Mouse (Mus musculus) thymus, postnatal 10 days (tissue): ENCODE results near the gene Rdh13.
"Not testable (repeated sequence)": the region's sequence is repeated elsewhere in the genome, so short reads cannot be mapped to it uniquely, and the experiment has no call there.

Source experiments
- DNase-seq, 2 experiments: peaks; one replicate each; pipeline ENCODE4 v3.0.0; 2021; ENCODE audit warnings: low spot score in 2 of 2

Gene Rdh13

DNA sequence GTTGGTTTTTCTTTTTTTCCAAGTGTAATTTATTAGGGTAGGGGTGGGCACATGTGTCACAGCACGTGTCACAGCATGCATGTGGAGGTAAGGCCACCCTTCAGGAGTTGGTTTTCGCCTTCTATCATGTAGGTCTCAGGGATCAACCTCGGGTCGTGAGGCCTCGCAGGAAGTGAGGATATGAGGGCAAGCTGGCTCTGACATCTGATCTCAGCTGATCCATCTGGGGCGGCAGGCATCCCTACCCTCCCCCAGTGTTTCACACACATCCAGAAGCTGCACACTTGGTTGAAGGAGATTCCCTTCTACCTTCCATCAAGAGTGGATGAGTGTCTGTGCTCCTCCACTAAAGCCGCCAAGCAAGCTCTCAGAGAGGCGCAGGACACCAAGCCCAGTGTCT lies 13.4 kb downstream of the Rdh13 start:
- no peak for DNase-seq

DNA sequence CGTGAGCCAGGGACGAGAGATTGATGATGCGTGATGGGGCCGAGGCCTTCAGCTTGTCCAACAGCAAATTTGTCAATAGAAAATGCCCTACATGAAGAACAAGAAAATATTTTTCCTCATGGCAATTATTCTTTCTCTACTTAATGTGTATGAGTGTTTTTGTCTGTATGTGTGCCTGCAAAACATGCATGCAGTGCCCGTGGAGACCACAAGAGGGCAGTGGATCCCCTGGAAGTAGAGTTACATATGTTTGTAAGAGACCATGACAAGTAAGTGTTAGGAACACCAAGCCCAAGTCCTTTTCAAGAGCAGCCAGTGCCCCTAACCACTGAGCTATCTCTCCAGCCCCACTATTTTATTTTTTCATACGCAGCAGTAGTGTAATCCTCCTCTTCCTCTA lies 13.9 kb downstream of the Rdh13 start:
- DNase-seq, result peak; percentile 50 to 77

DNA sequence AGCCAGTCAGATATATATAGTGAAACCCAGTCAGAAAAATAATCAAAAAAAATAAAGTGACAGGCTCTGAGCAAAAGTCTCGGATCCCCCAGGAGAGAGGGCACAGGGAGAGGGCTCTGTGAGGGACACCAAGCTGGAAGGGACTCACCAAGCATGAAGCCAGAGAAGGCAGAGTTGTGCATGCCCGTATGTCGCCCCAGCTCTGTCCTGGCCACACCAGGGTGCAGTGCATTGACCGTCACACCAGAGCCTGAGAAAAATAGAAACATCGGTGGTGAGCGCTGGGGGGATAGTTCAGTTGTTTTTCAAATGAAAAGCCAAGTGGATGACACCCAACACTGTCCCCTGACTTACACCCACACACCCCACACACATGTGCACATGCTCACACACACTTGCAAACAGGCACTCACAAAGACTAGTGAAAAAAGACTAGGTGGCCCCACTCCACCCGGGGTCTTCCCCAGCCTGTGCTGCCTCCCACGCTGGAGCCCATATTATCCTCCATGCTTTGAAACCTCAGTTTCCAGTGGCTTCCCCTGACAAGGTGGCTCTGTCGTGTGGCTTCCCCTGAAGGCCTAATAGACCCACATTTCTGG lies 15.1 kb downstream of the Rdh13 start:
- DNase-seq, result no peak

DNA sequence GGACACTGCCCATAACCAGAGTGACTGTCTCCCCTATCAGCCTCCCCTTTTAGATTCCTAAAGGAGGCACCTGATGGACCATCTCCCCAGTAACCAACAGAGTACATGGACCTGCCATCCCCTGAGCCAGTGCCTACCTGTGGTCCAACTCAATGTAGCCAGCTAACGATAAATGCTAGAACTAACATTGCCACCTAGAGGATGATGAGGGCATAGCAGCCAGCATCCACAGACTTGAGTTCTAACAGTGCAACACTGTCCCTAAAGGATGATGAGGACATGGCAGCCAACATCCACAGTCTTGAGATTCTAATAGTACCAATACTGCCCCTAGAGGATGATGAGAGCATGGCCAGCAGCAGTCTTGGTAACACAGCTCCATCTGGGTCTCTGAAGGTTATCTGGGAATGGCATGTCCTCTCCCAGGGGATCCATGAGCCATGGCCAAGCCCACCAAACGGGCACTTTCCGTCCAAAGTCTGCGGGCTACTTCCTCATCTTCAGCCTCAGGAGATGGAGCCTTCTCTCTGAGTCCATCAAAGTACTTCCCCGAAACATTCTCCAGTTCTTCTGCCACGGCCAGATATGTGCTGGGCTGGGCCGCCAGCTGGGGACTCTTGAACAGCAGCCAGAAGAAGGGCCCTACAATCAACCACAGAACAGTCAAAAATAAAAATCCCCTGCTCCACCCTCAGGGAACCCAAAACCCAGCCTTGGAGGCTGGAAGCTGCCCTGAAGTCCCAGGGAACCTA lies 18.1 kb downstream of the Rdh13 start:
- peak; percentile 75 to 84 for DNase-seq

DNA sequence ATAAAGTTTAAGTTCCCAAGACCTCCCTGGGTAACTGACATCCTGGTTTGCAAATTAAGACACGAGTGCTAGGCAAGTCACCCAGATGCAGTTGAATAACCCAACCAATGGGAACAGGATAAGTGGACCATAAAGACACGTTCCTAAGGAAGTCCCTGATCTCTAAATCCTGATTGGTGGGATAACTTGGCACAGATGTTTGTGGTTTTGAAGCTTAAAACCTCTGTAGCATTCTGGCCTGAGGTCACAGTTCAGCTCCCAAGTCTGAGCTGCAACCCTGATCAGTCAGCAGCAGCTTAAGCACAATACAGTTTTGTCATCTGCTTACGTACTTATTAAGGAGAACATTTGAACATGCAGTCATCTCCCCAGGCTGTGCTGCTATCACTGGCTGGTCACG lies 25.2 kb downstream of the Rdh13 start:
- no peak for DNase-seq

DNA sequence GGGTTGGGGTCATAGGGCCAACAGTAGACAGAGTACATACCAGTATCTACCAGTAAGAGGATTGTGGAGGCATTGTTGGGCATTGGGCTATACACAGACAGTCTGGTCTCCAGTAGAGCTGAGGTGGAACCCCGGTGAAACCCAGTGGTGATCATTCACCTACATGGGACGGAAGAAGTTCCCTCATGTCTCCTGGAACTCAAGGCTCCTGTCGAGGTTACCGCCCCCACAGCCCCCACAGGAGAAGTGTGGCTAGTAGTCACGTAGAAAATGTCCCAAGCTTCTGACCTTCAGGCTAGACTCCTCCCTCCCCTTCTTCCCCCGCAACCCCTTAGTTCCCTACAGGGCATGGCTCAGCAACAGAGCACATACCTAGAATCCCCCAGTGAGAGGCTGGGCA lies 25.8 kb downstream of the Rdh13 start:
- DNase-seq, result no peak

DNA sequence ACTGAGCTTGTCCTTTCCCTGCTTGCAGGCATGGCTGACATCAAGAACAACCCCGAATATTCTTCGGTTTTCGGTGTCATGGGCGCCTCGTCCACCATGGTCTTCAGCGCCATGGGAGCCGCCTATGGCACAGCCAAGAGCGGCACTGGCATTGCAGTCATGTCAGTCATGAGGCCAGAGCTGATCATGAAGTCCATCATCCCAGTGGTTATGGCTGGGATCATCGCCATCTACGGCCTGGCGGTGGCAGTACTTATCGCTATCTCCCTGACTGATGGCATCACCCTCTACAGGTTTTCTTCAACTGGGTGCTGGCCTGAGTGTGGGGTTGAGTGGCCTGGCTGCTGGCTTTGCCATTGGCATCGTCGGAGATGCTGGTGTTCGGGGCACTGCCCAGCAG lies 33.0 kb downstream of the Rdh13 start:
- not testable (repeated sequence) for DNase-seq

DNA sequence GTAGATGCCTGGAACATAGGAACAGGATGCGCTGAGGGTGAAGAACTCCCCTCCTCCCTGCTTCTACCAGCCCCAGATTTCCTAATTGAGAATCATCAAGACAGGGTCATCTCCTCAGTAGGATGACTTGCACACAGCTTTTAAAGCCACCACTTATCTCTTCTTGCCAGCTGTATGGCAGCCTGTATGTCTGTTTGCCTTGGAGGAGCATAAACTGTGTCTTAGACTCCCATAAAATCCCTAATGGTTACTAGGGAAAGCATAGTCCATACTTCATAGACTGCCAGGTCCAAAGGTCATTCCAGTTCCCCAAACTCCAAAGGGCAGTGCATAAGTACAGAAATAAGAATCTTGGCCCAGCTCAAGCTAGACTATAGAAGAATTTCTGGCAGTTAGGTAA lies 47.7 kb downstream of the Rdh13 start, which contains the start of gene Gp6:
Gene Gp6 (minus strand): TSS at position 15 of the 400 bp plus-strand sequence.
- DNase-seq, result no peak
